Mouse (Mus musculus): ENCODE measurements around the gene Slc26a10.

DNA sequence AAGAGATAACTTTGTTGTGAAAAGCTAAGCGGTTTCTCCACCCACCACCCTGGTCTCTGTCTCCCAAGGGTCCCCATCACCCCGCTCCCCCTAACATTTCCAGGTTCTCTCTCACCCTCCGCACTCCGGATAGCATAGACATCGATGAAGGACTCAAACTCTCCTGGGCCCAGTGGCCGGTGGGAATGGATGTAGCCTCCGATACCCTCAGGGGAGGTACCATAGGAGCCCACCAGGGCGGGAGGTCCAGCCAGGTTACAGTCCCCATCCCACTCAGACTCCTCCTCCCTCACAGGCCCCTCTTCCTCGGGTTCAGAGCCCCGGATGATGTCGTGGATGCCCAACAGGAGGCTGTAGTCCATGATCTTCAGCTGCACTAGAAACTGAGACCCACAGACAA, 19.0 kb upstream of the Slc26a10 start:
- TF ChIP-seq CTCF (IDR thresholded peaks at IDR 0.05; ENCODE audit: insufficient read depth, low read depth, low read length) (no peak), POLR2A (IDR thresholded peaks at IDR 0.05; ENCODE audit: insufficient read depth, low read depth, low read length) (no peak)

All from olfactory bulb, adult 2 months (tissue).